Mouse (Mus musculus) bone marrow macrophage, adult 2 months (primary cell): ENCODE measurements around the gene Tph2. TPM values are rescaled to one million over a fixed set of nuclear protein-coding genes. Genes with fewer than 3 reads are reported as not detected.

Experiments
- H3K27ac ChIP-seq: 2 replicates; pipeline ENCODE4 v1.5.1; 2012; ENCODE audit warnings: low read depth, low read length; ENCODE audit not compliant: insufficient read depth
- H3K4me1 ChIP-seq: 2 replicates; pipeline ENCODE4 v1.6.1; 2012; ENCODE audit warnings: low read length; ENCODE audit not compliant: control insufficient read depth, insufficient read depth
- H3K4me3 ChIP-seq: 2 replicates; pipeline ENCODE4 v1.5.1; 2012; ENCODE audit warnings: mild to moderate bottlenecking, low read length, moderate library complexity; ENCODE audit not compliant: insufficient read depth
- CTCF ChIP-seq: IDR thresholded peaks from 2 replicates; pipeline ENCODE4 v1.5.1; 2012; ENCODE audit warnings: low read depth, mild to moderate bottlenecking, low read length, moderate library complexity
- POLR2A ChIP-seq: IDR thresholded peaks from 2 replicates; pipeline ENCODE4 v1.6.1; 2012; ENCODE audit warnings: mild to moderate bottlenecking, low read depth, low read length, borderline replicate concordance
- polyA plus RNA-seq: library from polyadenylated mRNA; stranded (reverse); fragments of >200 nt; gene quantifications from 2 replicates; pipeline ENCODE4 v1.2.4, GENCODE M21; 2012; ENCODE audit not compliant: missing spikeins, insufficient read depth, insufficient read length

Tph2 gene
- polyA plus RNA-seq, result not detected in 2 replicates

- no peak within 1 kb of the TSS for H3K4me3 ChIP-seq
- H3K27ac ChIP-seq, result no peak within 1 kb of the TSS
- no peak for TF ChIP-seq POLR2A
- peak; percentile 32; the same call in 1 of the 2 replicates for TF ChIP-seq CTCF
- no peaks in the 10 kb centered on the region for H3K4me1 ChIP-seq
Observed at GRCm38 (mm10) chr10:115184697-115185096, at the start of gene Tph2. TSS of gene Tph2 (minus strand) at chr10:115185022.

- Histone ChIP-seq H3K27ac (no peak overlapping the region), H3K4me1 (peaks cover 9% of the 10 kb centered on the region), H3K4me3 (no peak overlapping the region)
- TF ChIP-seq CTCF (no peak), POLR2A (no peak)
Observed at GRCm38 (mm10) chr10:115233798-115234197, 49.0 kb upstream of the Tph2 start.

GRCm38 (mm10) chr10:115232513-115232912 is 47.7 kb upstream of the Tph2 start:
- TF ChIP-seq CTCF, result no peak
- no peak for TF ChIP-seq POLR2A
- Histone ChIP-seq H3K27ac (no peak overlapping the region), H3K4me3 (no peak overlapping the region), H3K4me1 (peaks cover 9% of the 10 kb centered on the region)

- Histone ChIP-seq H3K27ac (no peak overlapping the region), H3K4me3 (no peak overlapping the region), H3K4me1 (peaks cover 3% of the 10 kb centered on the region; the same call in 1 of the 2 replicates)
- TF ChIP-seq POLR2A, result no peak
- no peak for TF ChIP-seq CTCF
Observed at GRCm38 (mm10) chr10:115229023-115229422, 44.2 kb upstream of the Tph2 start.

GRCm38 (mm10) chr10:115226586-115226985 is 41.8 kb upstream of the Tph2 start:
- TF ChIP-seq POLR2A (no peak), CTCF (no peak)
- Histone ChIP-seq H3K4me1 (no peaks in the 10 kb centered on the region), H3K4me3 (no peak overlapping the region), H3K27ac (no peak overlapping the region)

GRCm38 (mm10) chr10:115223845-115224244 is 39.0 kb upstream of the Tph2 start:
- no peaks in the 10 kb centered on the region for H3K4me1 ChIP-seq
- no peak overlapping the region for H3K27ac ChIP-seq
- H3K4me3 ChIP-seq, result no peak overlapping the region
- TF ChIP-seq CTCF (no peak), POLR2A (no peak)

GRCm38 (mm10) chr10:115212916-115213580 is 28.2 kb upstream of the Tph2 start:
- TF ChIP-seq POLR2A (no peak), CTCF (no peak)
- H3K4me3 ChIP-seq, result no peak overlapping the region
- H3K27ac ChIP-seq, result no peak overlapping the region
- H3K4me1 ChIP-seq, result no peaks in the 10 kb centered on the region

- H3K4me1 ChIP-seq, result no peaks in the 10 kb centered on the region
- no peak for TF ChIP-seq POLR2A
- TF ChIP-seq CTCF, result no peak
- H3K27ac ChIP-seq, result no peak overlapping the region
- no peak overlapping the region for H3K4me3 ChIP-seq
Observed at GRCm38 (mm10) chr10:115205825-115206224, 21.0 kb upstream of the Tph2 start.

- no peak overlapping the region for H3K27ac ChIP-seq
- no peak overlapping the region for H3K4me3 ChIP-seq
- no peaks in the 10 kb centered on the region for H3K4me1 ChIP-seq
- TF ChIP-seq CTCF (no peak), POLR2A (no peak)
Observed at GRCm38 (mm10) chr10:115205284-115205683, 20.5 kb upstream of the Tph2 start.

- H3K4me1 ChIP-seq, result no peaks in the 10 kb centered on the region
- TF ChIP-seq POLR2A, result no peak
- TF ChIP-seq CTCF, result no peak
- no peak overlapping the region for H3K4me3 ChIP-seq
- no peak overlapping the region for H3K27ac ChIP-seq
Observed at GRCm38 (mm10) chr10:115191214-115191613, 6.4 kb upstream of the Tph2 start.
